Mouse (Mus musculus): Measurements from ENCODE around the gene Ttc4. TPM values are rescaled to one million over a fixed set of nuclear protein-coding genes. Genes with fewer than 3 reads are reported as not detected.

Ttc4 gene
- polyA plus RNA-seq (2012; fragmentation: generic; extraction: Trizol) = 10 to 100 TPM in 1 of 2 experiments, 1 to 10 TPM in 1; 7.8 to 25.4 TPM

GRCm38 (mm10) chr4:106678442-106679118, at the start of gene Ttc4:
Gene Ttc4, minus strand, starts transcription at chr4:106678944.

DNA sequence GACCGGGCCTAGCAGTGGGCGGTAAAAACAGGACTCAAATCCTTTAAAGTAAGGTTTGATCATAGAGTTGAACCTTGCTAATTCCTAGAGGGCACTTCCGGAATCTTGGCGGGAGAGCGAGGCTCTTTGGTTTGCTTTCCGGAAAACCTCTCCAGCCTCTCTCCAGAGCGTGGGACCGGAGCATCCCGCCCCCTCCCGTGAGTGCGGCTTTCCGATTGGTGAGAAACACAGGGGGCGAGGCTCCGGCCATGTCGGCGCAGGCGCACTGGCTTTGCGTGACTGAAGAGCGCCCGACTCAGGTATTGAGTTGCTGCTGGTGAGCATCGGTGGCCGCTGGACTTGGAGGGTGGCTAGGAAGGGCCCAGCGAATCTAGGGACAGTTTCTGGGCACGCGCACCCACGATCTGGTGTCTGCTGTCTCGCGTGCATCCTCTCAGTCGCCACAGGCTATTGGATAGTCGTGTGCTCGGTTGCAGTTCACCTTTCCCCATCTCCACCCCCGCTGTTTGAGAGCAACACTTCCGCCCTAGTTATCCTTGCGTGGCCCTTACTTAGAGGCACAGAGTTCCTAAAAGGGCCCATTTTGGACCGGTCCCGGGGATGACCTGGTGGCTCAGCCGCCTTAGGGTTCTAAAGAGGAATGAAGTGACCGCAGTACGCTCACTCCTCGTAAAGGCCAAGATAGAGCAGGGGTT, 27.8 kb downstream of the Ttc4 start, which contains the start of gene Pars2:
Gene Pars2, plus strand, starts transcription at position 237 of the 695 bp plus-strand sequence.

GRCm38 (mm10) chr4:106622030-106622493, 56.7 kb downstream of the Ttc4 start, which contains the start of gene Ttc22:
Gene Ttc22, plus strand, starts transcription at chr4:106622432.

DNA sequence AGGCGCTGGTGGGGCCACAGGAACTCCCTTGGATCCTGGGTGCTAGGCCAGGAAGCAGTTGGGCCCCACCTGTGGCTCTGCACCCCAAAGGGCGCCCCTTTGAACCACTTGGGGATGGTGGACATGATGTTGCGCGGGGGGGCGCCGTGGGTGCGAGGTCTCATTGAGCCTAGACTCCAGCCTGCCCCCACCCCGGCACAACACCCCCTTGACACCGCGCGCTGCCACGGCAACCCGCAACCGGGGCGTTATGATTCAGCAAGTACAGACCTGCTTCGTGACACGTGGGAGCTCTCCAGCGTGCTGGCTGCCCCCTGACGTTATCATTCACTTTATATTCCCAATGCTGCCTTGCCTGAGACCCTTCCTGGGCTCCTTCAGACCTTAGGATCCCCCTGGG, 61.7 kb downstream of the Ttc4 start, which contains the start of gene Lexm:
Gene Lexm, minus strand, starts transcription at position 186 of the 400 bp plus-strand sequence.

Other genes starting within 250 kb of the Ttc4 start
- gene Pcsk9, start 214.6 kb downstream of the Ttc4 start, polyA plus RNA-seq (2012; fragmentation: generic; extraction: Trizol) = under 1 TPM; 0.05 to 0.08 TPM
- not detected for gene Bsnd, start 186.7 kb downstream of the Ttc4 start, polyA plus RNA-seq (2012; fragmentation: generic; extraction: Trizol)
- gene Dhcr24, start 117.9 kb downstream of the Ttc4 start, polyA plus RNA-seq (2012; fragmentation: generic; extraction: Trizol) = 10 to 100 TPM; 43.8 to 48.9 TPM
- not detected for gene Lexm, start 61.7 kb downstream of the Ttc4 start, polyA plus RNA-seq (2012; fragmentation: generic; extraction: Trizol)
- gene Ttc22, start 56.5 kb downstream of the Ttc4 start, polyA plus RNA-seq (2012; fragmentation: generic; extraction: Trizol) = 1 to 10 TPM in 1 of 2 experiments, not detected in 1; 1.2 TPM
- 1 to 10 TPM; 5.6 to 6.6 TPM for gene Pars2, start 27.9 kb downstream of the Ttc4 start, polyA plus RNA-seq (2012; fragmentation: generic; extraction: Trizol)
- gene Mroh7, start 52.0 kb upstream of the Ttc4 start, polyA plus RNA-seq (2012; fragmentation: generic; extraction: Trizol) = not detected
- under 1 TPM in 1 of 2 experiments, not detected in 1; 0.04 TPM for gene Fam151a, start 54.9 kb upstream of the Ttc4 start, polyA plus RNA-seq (2012; fragmentation: generic; extraction: Trizol)
- under 1 TPM; 0.25 to 0.94 TPM for gene Acot11, start 126.1 kb upstream of the Ttc4 start, polyA plus RNA-seq (2012; fragmentation: generic; extraction: Trizol)
- gene Ssbp3, start 231.8 kb upstream of the Ttc4 start, polyA plus RNA-seq (2012; fragmentation: generic; extraction: Trizol) = 100 to 1,000 TPM in 1 of 2 experiments, 10 to 100 TPM in 1; 40.5 to 161 TPM